Mouse (Mus musculus) bone marrow, adult 2 months (tissue): ENCODE results near the gene Ckb.

Experiments used
- CTCF ChIP-seq: fragments of 200-500 bp; IDR thresholded peaks from 2 replicates; pipeline ENCODE4 v1.5.1; 2011; ENCODE audit warnings: low read length, control low read depth; ENCODE audit not compliant: control insufficient read depth, insufficient read depth
- POLR2A ChIP-seq: fragments of 200-500 bp; IDR thresholded peaks from 2 replicates; pipeline ENCODE4 v1.6.1; 2011; ENCODE audit warnings: low read depth, mild to moderate bottlenecking, control low read depth, low read length, borderline replicate concordance; ENCODE audit not compliant: control insufficient read depth

DNA sequence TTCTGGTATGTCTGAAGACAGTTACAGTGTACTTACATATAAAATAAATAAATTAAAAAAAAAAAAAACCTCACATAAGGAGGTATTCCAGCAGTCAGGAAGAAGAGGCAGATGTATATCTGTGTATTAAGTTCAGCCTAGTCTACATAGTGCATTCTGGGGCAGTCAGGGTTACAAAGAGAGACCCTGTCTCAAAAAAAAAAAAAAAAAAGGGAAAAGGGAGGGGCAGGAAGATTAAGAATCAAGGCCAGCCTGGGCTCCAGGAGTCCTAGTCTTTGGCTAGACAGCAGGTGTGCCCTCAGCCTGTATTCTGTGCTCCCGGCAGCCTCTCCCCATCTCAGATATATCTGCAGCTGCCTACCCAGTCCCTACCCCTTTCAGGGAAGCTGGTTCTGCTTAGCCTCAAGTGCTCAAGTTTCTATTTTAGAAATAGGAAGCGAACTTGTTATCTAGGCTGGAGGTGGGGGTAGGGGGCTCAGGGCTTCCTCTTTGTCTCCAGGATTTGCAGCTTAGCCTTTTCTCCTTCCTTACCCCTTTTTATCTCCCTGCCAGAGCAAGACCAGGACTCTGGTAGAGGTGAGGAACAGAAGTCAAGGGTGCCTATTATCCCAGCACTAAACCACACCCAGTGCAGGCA is 2.8 kb upstream of the Ckb start:
- TF ChIP-seq POLR2A = no peak
- no peak for TF ChIP-seq CTCF
